Mouse (Mus musculus) ES-E14 (cell line): ENCODE data around the gene Myom3. TPM values are rescaled to one million over a fixed set of nuclear protein-coding genes. Genes with fewer than 3 reads are reported as not detected.

Experiments
- DNase-seq: peaks from one replicate; pipeline ENCODE4 v3.0.0-alpha.2; 2013; ENCODE audit warnings: low read depth, low spot score
- H3K27ac ChIP-seq: 2 replicates; pipeline ENCODE4 v1.5.1; 2012; ENCODE audit warnings: low read depth, mild to moderate bottlenecking, low read length, moderate library complexity, mixed read lengths; ENCODE audit not compliant: poor library complexity, insufficient read depth, severe bottlenecking
- H3K36me3 ChIP-seq: 2 replicates; pipeline ENCODE4 v1.6.1; 2012; ENCODE audit warnings: mild to moderate bottlenecking, low read length, moderate library complexity, mixed read lengths; ENCODE audit not compliant: control insufficient read depth, poor library complexity, insufficient read depth, severe bottlenecking
- H3K4me1 ChIP-seq, 2 experiments: fragments of 150-350 bp in 1 of 2; sonication (generic) in 1 of 2; 2 replicates each; pipeline ENCODE4 v1.6.1; 2012; ENCODE audit warnings: low read length in 2 of 2, mild to moderate bottlenecking in 1 of 2, mixed read lengths in 1 of 2; ENCODE audit not compliant: control insufficient read depth in 2 of 2, insufficient read depth in 2 of 2, poor library complexity in 1 of 2
- H3K4me3 ChIP-seq, 2 experiments: fragments of 150-350 bp in 1 of 2; sonication (generic) in 1 of 2; 2 replicates each; pipeline ENCODE4 v1.5.1; 2012; ENCODE audit warnings: low read length in 2 of 2, low read depth in 1 of 2, mild to moderate bottlenecking in 1 of 2, mixed read lengths in 1 of 2; ENCODE audit not compliant: insufficient read depth in 1 of 2, poor library complexity in 1 of 2, severe bottlenecking in 1 of 2
- H3K9ac ChIP-seq: 2 replicates; pipeline ENCODE4 v1.6.1; 2012; ENCODE audit warnings: low read depth, mild to moderate bottlenecking, low read length, mixed read lengths; ENCODE audit not compliant: poor library complexity, insufficient read depth, severe bottlenecking
- H3K9me3 ChIP-seq: fragments of 150-350 bp; sonication (generic); 2 replicates; pipeline ENCODE4 v1.6.1; 2012; ENCODE audit warnings: low read depth, mild to moderate bottlenecking, low read length; ENCODE audit not compliant: control insufficient read depth, insufficient read depth
- CHD2 ChIP-seq: IDR thresholded peaks from 2 replicates; pipeline ENCODE4 v1.6.1; 2014; ENCODE audit warnings: mild to moderate bottlenecking, low read depth, low read length, inconsistent platforms
- HCFC1 ChIP-seq: IDR thresholded peaks from 2 replicates; pipeline ENCODE4 v1.6.1; 2012; ENCODE audit warnings: low read length, inconsistent platforms, borderline replicate concordance; ENCODE audit not compliant: insufficient read depth
- MAFK ChIP-seq: IDR thresholded peaks from 2 replicates; pipeline ENCODE4 v1.6.1; 2014; ENCODE audit warnings: mild to moderate bottlenecking, low read depth, low read length, inconsistent platforms; ENCODE audit not compliant: insufficient read depth
- ZC3H11A ChIP-seq: IDR thresholded peaks from 2 replicates; pipeline ENCODE4 v1.6.1; 2012; ENCODE audit warnings: low read depth, mild to moderate bottlenecking, inconsistent platforms, low read length, borderline replicate concordance
- ZNF384 ChIP-seq: IDR thresholded peaks from 2 replicates; pipeline ENCODE4 v1.6.1; 2012; ENCODE audit warnings: low read depth, low read length, inconsistent platforms
- in situ Hi-C, 2 experiments: fragments of 600-800 bp; cut with MboI; formaldehyde crosslinking; loops; one replicate each; pipeline ENCODE4 v1.15.1; 2025; ENCODE audit warnings: low sequenced_read_pairs in 2 of 2, inconsistent platforms in 1 of 2; ENCODE audit not compliant: unreplicated experiment in 2 of 2
- total RNA-seq: library from RNA; depleted of rRNA; stranded (reverse); fragments of 300-350 nt; gene quantifications from 2 replicates; pipeline ENCODE4 v1.2.3, GENCODE M21; 2012

The Myom3 gene
- total RNA-seq, 1 experiment, result 0.85 TPM

- in situ Hi-C loops, result no loop called here
- H3K36me3 ChIP-seq, result no peaks in the 10 kb centered on the region
- H3K9me3 ChIP-seq, result no peaks in the 10 kb centered on the region
- no peak overlapping the region for H3K27ac ChIP-seq
- TF ChIP-seq MAFK, result no peak
- H3K4me1 ChIP-seq, result peaks cover 0 to 5% of the 10 kb centered on the region in 2 experiments; a peak in 2 of 4 replicates
- H3K9ac ChIP-seq, result no peak overlapping the region
- DNase-seq, result no peak
- H3K4me3 ChIP-seq, result no peak overlapping the region
Measured at GRCm38 (mm10) chr4:135779661-135780060, 20.1 kb downstream of the Myom3 start.

GRCm38 (mm10) chr4:135780255-135780654 is 20.7 kb downstream of the Myom3 start:
- no peaks in the 10 kb centered on the region for H3K36me3 ChIP-seq
- peaks cover 0 to 5% of the 10 kb centered on the region in 2 experiments; a peak in 2 of 4 replicates for H3K4me1 ChIP-seq
- H3K9ac ChIP-seq, result no peak overlapping the region
- TF ChIP-seq HCFC1 (no peak), CHD2 (no peak), ZC3H11A (no peak), MAFK (no peak), ZNF384 (no peak)
- no peak for DNase-seq
- no peaks in the 10 kb centered on the region for H3K9me3 ChIP-seq
- no peak overlapping the region for H3K4me3 ChIP-seq
- in situ Hi-C loops, result no loop called here
- no peak overlapping the region for H3K27ac ChIP-seq

- Histone ChIP-seq H3K4me3 (no peak overlapping the region), H3K27ac (no peak overlapping the region), H3K36me3 (no peaks in the 10 kb centered on the region), H3K4me1 (peaks cover 0 to 4% of the 10 kb centered on the region in 2 experiments; a peak in 2 of 4 replicates), H3K9ac (no peak overlapping the region), H3K9me3 (no peaks in the 10 kb centered on the region)
- in situ Hi-C loops, result no loop called here
- TF ChIP-seq CHD2, result no peak
- TF ChIP-seq ZNF384, result no peak
- TF ChIP-seq HCFC1, result no peak
- no peak for TF ChIP-seq MAFK
- no peak for TF ChIP-seq ZC3H11A
- no peak for DNase-seq
Measured at GRCm38 (mm10) chr4:135781304-135781703, 21.8 kb downstream of the Myom3 start.

- Histone ChIP-seq H3K36me3 (no peaks in the 10 kb centered on the region), H3K9me3 (no peaks in the 10 kb centered on the region), H3K4me1 (peaks cover 3 to 4% of the 10 kb centered on the region in 2 experiments; a peak in 2 of 4 replicates), H3K27ac (no peak overlapping the region), H3K9ac (no peak overlapping the region), H3K4me3 (no peak overlapping the region)
- no peak for TF ChIP-seq MAFK
- no peak for TF ChIP-seq CHD2
- no peak for TF ChIP-seq ZC3H11A
- no peak for TF ChIP-seq ZNF384
- TF ChIP-seq HCFC1, result no peak
- in situ Hi-C loops, result no loop called here
- no peak for DNase-seq
Measured at GRCm38 (mm10) chr4:135786581-135786980, 27.1 kb downstream of the Myom3 start.

DNA sequence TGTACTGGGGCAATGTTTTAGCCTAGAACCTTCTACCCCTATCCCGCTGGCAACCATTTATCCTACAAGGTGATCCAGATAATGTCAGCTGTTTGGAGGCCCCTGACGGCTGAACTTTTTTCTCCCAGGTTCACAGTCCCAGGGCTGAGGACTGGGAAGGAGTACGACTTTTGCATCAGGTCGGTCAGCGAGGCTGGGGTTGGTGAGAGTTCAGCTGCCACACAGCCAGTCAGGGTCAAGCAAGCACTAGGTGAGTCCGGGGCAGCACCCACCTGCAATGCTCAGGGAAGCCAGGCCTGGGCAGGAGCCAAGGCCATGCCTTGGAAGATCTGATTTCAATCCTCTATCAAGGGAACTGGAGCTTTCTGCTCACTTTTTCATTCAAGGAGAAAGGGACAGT is 27.8 kb downstream of the Myom3 start:
- peaks cover 3 to 4% of the 10 kb centered on the region in 2 experiments; a peak in 2 of 4 replicates for H3K4me1 ChIP-seq
- in situ Hi-C loops, result no loop called here
- no peak for DNase-seq
- H3K9me3 ChIP-seq, result no peaks in the 10 kb centered on the region
- no peak overlapping the region for H3K9ac ChIP-seq
- no peak overlapping the region for H3K4me3 ChIP-seq
- H3K27ac ChIP-seq, result no peak overlapping the region
- no peaks in the 10 kb centered on the region for H3K36me3 ChIP-seq
- TF ChIP-seq ZNF384 (no peak), ZC3H11A (no peak), CHD2 (no peak), MAFK (no peak), HCFC1 (no peak)
